Mouse (Mus musculus): ENCODE measurements at regions not wholly inside any gene's neighbourhood (a gene's known extent, or its start where the extent isn't known, plus 50 kb on each side); places are given as distances from the start of the nearest gene placed in this dataset.

DNA sequence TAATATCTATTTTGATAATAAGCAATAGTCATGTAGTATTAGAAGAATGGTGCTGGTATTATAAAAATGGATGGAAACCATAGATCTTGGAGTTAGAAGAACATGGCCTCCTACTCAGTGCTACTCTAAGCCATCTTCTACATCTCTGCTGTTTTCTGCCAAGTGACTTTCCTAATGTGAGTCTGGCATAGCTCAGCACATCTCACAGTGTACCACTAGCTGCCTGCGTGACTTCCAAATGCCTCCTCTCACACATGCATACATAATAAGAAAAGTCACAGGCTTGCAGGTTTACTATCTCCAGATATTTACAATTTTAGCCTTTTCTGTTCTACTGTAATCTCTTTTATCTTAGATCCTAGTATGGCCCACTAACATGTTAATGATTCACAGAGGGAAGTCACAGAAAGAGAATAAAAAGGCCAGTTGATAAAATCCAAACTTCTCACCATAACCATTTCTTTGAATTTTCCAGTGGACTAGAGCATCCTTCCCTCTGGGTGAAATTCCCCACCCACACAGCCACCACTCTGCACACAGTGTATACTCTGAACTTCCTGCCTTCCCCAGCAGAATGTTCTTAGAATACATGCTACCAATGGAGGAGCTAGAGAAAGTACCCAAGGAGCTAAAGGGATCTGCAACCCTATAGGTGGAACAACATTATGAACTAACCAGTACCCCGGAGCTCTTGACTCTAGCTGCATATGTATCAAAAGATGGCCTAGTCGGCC, 717.5 kb upstream of the Igfbp3 start:
- H3K9me3 ChIP-seq (ENCODE audit: low read length): peaks cover 3% of the 10 kb centered on the region
- no peak overlapping the region for H3K4me2 ChIP-seq (ENCODE audit: low read depth, low read length)
- H3K4me3 ChIP-seq (ENCODE audit: low read depth, low read length): no peak overlapping the region
- no peaks in the 10 kb centered on the region for H3K4me1 ChIP-seq (ENCODE audit: insufficient read depth)
- 86% methylated on average over 2 of the region's 3 CpGs for WGBS (ENCODE audit: insufficient replicate concordance)
- H3K36me3 ChIP-seq (replicated peaks; ENCODE audit: insufficient read depth, low read length): no peaks in the 10 kb centered on the region
- TF ChIP-seq EP300 (IDR thresholded peaks at IDR 0.05; ENCODE audit: low read depth) (no peak), CTCF (IDR thresholded peaks at IDR 0.05; ENCODE audit: low read depth) (no peak)
- DNase-seq (no peak), ATAC-seq (no peak)
- H3K27me3 ChIP-seq (ENCODE audit: insufficient read depth, low read length): no peaks in the 10 kb centered on the region
- H3K9ac ChIP-seq (replicated peaks): no peak overlapping the region
- no peak overlapping the region for H3K27ac ChIP-seq (ENCODE audit: low read depth)

DNA sequence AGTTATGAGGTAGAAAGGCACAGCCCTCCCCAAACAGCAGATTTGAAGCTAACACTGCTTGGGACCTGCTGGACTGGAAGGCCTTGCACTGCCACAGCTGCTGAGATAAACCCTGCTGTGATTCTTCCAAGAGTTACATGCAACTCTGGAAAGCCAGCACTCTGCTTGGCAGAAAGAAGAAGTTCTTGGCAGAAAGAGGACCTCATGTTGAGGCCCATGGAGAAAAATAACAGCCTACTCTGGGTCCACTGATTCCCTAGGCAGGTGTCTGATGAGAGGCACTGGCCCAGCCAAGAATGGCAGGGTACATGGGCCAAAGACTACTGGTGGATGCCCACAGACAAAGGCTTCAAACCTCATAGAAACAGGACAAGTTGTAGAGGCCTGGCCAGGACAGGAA, 714.0 kb upstream of the Igfbp3 start:
- DNase-seq (no peak), ATAC-seq (no peak)
- no peak overlapping the region for H3K9ac ChIP-seq (replicated peaks)
- H3K9me3 ChIP-seq (ENCODE audit: low read length): peaks cover 3% of the 10 kb centered on the region
- no peaks in the 10 kb centered on the region for H3K4me1 ChIP-seq (ENCODE audit: insufficient read depth)
- H3K4me2 ChIP-seq (ENCODE audit: low read depth, low read length): no peak overlapping the region
- no peaks in the 10 kb centered on the region for H3K36me3 ChIP-seq (replicated peaks; ENCODE audit: insufficient read depth, low read length)
- no peaks in the 10 kb centered on the region for H3K27me3 ChIP-seq (ENCODE audit: insufficient read depth, low read length)
- TF ChIP-seq CTCF (IDR thresholded peaks at IDR 0.05; ENCODE audit: low read depth): no peak
- no peak for TF ChIP-seq EP300 (IDR thresholded peaks at IDR 0.05; ENCODE audit: low read depth)
- H3K4me3 ChIP-seq (ENCODE audit: low read depth, low read length): no peak overlapping the region
- no peak overlapping the region for H3K27ac ChIP-seq (ENCODE audit: low read depth)

DNA sequence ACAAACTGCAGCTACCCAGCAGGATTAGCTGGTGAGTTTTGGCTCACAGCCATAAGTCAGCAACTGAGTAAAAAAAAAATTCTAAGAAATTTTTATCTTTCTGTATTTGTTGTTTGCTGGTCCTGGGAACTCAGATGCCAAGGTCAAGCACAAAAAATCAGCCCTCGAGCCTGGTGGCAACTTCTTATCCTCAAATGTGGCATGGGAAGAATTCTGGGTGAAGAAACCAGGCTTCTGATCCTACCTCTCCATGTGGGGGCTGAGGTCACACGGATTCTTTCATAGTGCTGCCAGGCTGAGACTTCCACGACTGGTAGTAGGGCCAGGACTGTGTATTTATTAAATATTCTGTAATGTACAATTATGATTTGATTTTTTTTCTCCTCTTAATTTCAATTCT, 698.3 kb upstream of the Igfbp3 start:
- no peaks in the 10 kb centered on the region for H3K9me3 ChIP-seq (ENCODE audit: low read length)
- ATAC-seq (no peak), DNase-seq (no peak)
- H3K27me3 ChIP-seq (ENCODE audit: insufficient read depth, low read length): no peaks in the 10 kb centered on the region
- WGBS (ENCODE audit: insufficient replicate concordance): 51% methylated on average over 3 of the region's 3 CpGs
- no peaks in the 10 kb centered on the region for H3K36me3 ChIP-seq (replicated peaks; ENCODE audit: insufficient read depth, low read length)
- no peak overlapping the region for H3K4me2 ChIP-seq (ENCODE audit: low read depth, low read length)
- TF ChIP-seq EP300 (IDR thresholded peaks at IDR 0.05; ENCODE audit: low read depth) (no peak), CTCF (IDR thresholded peaks at IDR 0.05; ENCODE audit: low read depth) (no peak)
- H3K27ac ChIP-seq (ENCODE audit: low read depth): no peak overlapping the region
- no peak overlapping the region for H3K4me3 ChIP-seq (ENCODE audit: low read depth, low read length)
- no peaks in the 10 kb centered on the region for H3K4me1 ChIP-seq (ENCODE audit: insufficient read depth)
- no peak overlapping the region for H3K9ac ChIP-seq (replicated peaks)

DNA sequence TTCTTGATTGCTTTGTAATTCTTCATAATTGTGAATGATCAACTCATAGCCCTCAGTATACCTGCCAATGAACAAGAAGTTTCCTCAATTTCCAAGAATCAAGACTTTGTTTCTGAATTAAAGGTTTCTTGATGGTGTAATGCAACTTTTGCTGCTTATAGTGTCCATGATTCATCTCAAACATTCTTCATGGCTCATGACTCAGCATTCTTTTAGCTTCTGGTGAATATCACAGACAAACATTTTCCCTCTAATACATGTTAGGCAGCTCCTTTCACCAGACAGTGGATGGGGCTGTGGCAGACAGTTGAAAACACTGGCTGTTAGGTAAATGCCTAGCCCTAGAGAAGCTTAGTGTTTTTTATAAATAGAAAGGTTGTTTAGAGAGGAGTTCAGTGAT, 686.5 kb upstream of the Igfbp3 start:
- ATAC-seq (no peak), DNase-seq (no peak)
- Histone ChIP-seq H3K27me3 (ENCODE audit: insufficient read depth, low read length) (no peaks in the 10 kb centered on the region), H3K36me3 (replicated peaks; ENCODE audit: insufficient read depth, low read length) (no peaks in the 10 kb centered on the region), H3K9me3 (ENCODE audit: low read length) (no peaks in the 10 kb centered on the region), H3K27ac (ENCODE audit: low read depth) (no peak overlapping the region), H3K4me1 (ENCODE audit: insufficient read depth) (no peaks in the 10 kb centered on the region), H3K9ac (replicated peaks) (no peak overlapping the region), H3K4me2 (ENCODE audit: low read depth, low read length) (no peak overlapping the region), H3K4me3 (ENCODE audit: low read depth, low read length) (no peak overlapping the region)
- no peak for TF ChIP-seq CTCF (IDR thresholded peaks at IDR 0.05; ENCODE audit: low read depth)

DNA sequence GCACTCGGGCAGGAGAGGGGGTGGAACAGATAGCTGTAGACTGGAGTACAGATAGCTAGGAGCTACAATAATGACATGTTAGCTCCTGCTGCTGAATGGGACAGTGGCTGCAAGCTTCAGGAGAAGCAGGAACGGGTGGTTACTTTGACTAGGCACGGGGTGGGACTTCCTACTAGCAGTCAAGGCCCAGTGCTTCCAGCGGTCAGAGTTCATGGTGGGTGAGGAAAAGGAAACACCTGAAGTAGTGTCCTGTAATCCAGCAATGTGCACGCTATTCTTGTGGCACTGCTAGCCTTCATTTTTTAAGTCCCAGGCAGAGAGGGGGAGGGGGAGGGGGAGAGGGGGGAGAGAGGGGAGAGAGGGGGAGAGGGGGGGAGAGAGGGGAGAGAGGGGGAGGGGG, 684.5 kb upstream of the Igfbp3 start:
- no peak overlapping the region for H3K9ac ChIP-seq (replicated peaks)
- H3K4me1 ChIP-seq (ENCODE audit: insufficient read depth): no peaks in the 10 kb centered on the region
- H3K36me3 ChIP-seq (replicated peaks; ENCODE audit: insufficient read depth, low read length): no peaks in the 10 kb centered on the region
- no peak overlapping the region for H3K4me2 ChIP-seq (ENCODE audit: low read depth, low read length)
- no peaks in the 10 kb centered on the region for H3K9me3 ChIP-seq (ENCODE audit: low read length)
- no peak overlapping the region for H3K4me3 ChIP-seq (ENCODE audit: low read depth, low read length)
- no peaks in the 10 kb centered on the region for H3K27me3 ChIP-seq (ENCODE audit: insufficient read depth, low read length)
- H3K27ac ChIP-seq (ENCODE audit: low read depth): no peak overlapping the region
- TF ChIP-seq CTCF (IDR thresholded peaks at IDR 0.05; ENCODE audit: low read depth) (no peak), EP300 (IDR thresholded peaks at IDR 0.05; ENCODE audit: low read depth) (no peak)
- DNase-seq (no peak), ATAC-seq (no peak)
- WGBS (ENCODE audit: insufficient replicate concordance): 48% methylated on average over 4 of the region's 5 CpGs

DNA sequence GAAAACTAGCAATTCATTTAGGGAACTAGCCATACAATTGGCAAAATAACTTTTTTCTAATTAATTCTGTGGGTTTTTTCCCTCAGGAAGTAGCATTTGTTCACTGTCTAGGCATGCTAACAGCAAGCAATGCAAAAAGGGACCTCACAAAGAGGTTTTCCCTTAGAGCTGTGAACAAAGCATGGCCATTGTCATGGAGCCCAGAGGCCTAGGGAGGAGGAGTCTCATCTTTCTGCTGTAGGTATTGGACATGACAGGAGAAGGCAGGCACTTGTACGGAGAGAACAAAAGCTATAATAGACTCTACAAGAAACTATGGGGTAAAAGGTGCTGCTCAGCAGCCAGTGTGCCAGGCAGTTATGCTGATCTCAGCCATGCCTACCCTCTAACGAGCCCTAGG, 666.8 kb upstream of the Igfbp3 start:
- no peaks in the 10 kb centered on the region for H3K4me1 ChIP-seq (ENCODE audit: insufficient read depth)
- no peak overlapping the region for H3K4me2 ChIP-seq (ENCODE audit: low read depth, low read length)
- no peak for TF ChIP-seq CTCF (IDR thresholded peaks at IDR 0.05; ENCODE audit: low read depth)
- no peak for TF ChIP-seq EP300 (IDR thresholded peaks at IDR 0.05; ENCODE audit: low read depth)
- H3K9ac ChIP-seq (replicated peaks): no peak overlapping the region
- 76% methylated on average over 2 of the region's 2 CpGs for WGBS (ENCODE audit: insufficient replicate concordance)
- no peak for ATAC-seq
- no peak overlapping the region for H3K4me3 ChIP-seq (ENCODE audit: low read depth, low read length)
- no peak for DNase-seq
- H3K9me3 ChIP-seq (ENCODE audit: low read length): 0 out of 2 replicates have a peak, but pooled peaks cover 3% of the 10 kb centered on the region
- H3K36me3 ChIP-seq (replicated peaks; ENCODE audit: insufficient read depth, low read length): no peaks in the 10 kb centered on the region
- H3K27me3 ChIP-seq (ENCODE audit: insufficient read depth, low read length): no peaks in the 10 kb centered on the region
- H3K27ac ChIP-seq (ENCODE audit: low read depth): no peak overlapping the region

- Histone ChIP-seq H3K4me3 (ENCODE audit: low read depth, low read length) (no peak overlapping the region), H3K36me3 (replicated peaks; ENCODE audit: insufficient read depth, low read length) (no peaks in the 10 kb centered on the region), H3K4me2 (ENCODE audit: low read depth, low read length) (no peak overlapping the region), H3K4me1 (ENCODE audit: insufficient read depth) (no peaks in the 10 kb centered on the region; the same call in 1 of the 2 replicates), H3K27ac (ENCODE audit: low read depth) (no peak overlapping the region), H3K9ac (replicated peaks) (no peak overlapping the region), H3K9me3 (ENCODE audit: low read length) (no peaks in the 10 kb centered on the region), H3K27me3 (ENCODE audit: insufficient read depth, low read length) (no peaks in the 10 kb centered on the region)
- no peak for TF ChIP-seq CTCF (IDR thresholded peaks at IDR 0.05; ENCODE audit: low read depth)
- TF ChIP-seq EP300 (IDR thresholded peaks at IDR 0.05; ENCODE audit: low read depth): no peak
- ATAC-seq (no peak), DNase-seq (no peak)
- 66% methylated on average over 3 of the region's 3 CpGs for WGBS (ENCODE audit: insufficient replicate concordance)
These were observed 650.4 kb upstream of the Igfbp3 start for GRCm38 (mm10) chr11:7864116-7864515.
